Mouse (Mus musculus): ENCODE measurements around the gene Peg12.

The Peg12 gene

DNA sequence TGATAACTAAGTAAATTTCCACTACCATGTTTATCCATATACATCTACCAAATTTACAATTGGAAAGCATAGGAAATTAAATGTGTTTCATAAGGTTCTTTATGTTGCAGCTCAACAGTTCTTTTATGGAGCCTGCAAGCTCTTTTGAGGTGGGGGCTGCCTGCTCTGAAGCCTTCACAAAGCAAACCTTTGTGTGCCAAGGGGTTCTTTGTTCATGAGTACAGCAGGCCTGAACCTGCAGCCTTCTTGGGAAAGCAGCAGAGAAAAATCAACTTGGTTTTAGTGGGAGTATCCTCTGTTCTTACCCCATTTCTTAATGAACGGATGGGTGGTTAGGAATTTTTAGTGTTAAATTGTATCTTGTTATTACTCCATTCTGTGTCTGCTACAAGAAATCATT is 49.1 kb downstream of the Peg12 start:
- ChIA-PET POLR2A (no interaction called here), CTCF (no interaction called here)
